Mouse (Mus musculus): ENCODE results near the gene Dolk. TPM values are rescaled to one million over a fixed set of nuclear protein-coding genes. Genes with fewer than 3 reads are reported as not detected.

Gene Dolk
- polyA plus RNA-seq, 1 experiment: 22.1 TPM

- Histone ChIP-seq H3K4me3 (ENCODE audit: control insufficient read depth, insufficient read depth, low read length) (no peak overlapping the region), H3K36me3 (ENCODE audit: control insufficient read depth, insufficient read depth, low read length) (peaks cover 36% of the 10 kb centered on the region), H3K4me1 (replicated peaks; ENCODE audit: control insufficient read depth, insufficient read depth, low read length) (peaks cover 59% of the 10 kb centered on the region), H3K27ac (ENCODE audit: control insufficient read depth, insufficient read depth, low read length) (no peak overlapping the region), H3K27me3 (ENCODE audit: control insufficient read depth, insufficient read depth, low read length) (no peaks in the 10 kb centered on the region)
- 97% methylated on average over 42 of the region's 42 CpGs for WGBS
- DNase-seq: no peak
- TF ChIP-seq CTCF (IDR thresholded peaks at IDR 0.05; ENCODE audit: borderline replicate concordance, control insufficient read depth, extremely low read depth, insufficient read depth, low read length, poor library complexity): no peak
- TF ChIP-seq POLR2A (IDR thresholded peaks at IDR 0.05; ENCODE audit: control insufficient read depth, extremely low read depth, insufficient read depth, low read length, poor library complexity): no peak
Measured at GRCm38 (mm10) chr2:30255631-30256395, 30.3 kb downstream of the Dolk start.

GRCm38 (mm10) chr2:30253809-30254208, 32.3 kb downstream of the Dolk start:
- WGBS: 11% methylated on average over 5 of the region's 5 CpGs
- Histone ChIP-seq H3K4me1 (replicated peaks; ENCODE audit: control insufficient read depth, insufficient read depth, low read length) (peaks cover 59% of the 10 kb centered on the region), H3K36me3 (ENCODE audit: control insufficient read depth, insufficient read depth, low read length) (peaks cover 26% of the 10 kb centered on the region), H3K27me3 (ENCODE audit: control insufficient read depth, insufficient read depth, low read length) (no peaks in the 10 kb centered on the region), H3K27ac (ENCODE audit: control insufficient read depth, insufficient read depth, low read length) (peak overlapping the region; percentile 53; the same call in 1 of the 2 replicates), H3K4me3 (ENCODE audit: control insufficient read depth, insufficient read depth, low read length) (no peak overlapping the region)
- no peak for TF ChIP-seq CTCF (IDR thresholded peaks at IDR 0.05; ENCODE audit: borderline replicate concordance, control insufficient read depth, extremely low read depth, insufficient read depth, low read length, poor library complexity)
- no peak for TF ChIP-seq POLR2A (IDR thresholded peaks at IDR 0.05; ENCODE audit: control insufficient read depth, extremely low read depth, insufficient read depth, low read length, poor library complexity)
- peak; percentile 19 for DNase-seq

GRCm38 (mm10) chr2:30252521-30252920, 33.6 kb downstream of the Dolk start:
- H3K4me3 ChIP-seq (ENCODE audit: control insufficient read depth, insufficient read depth, low read length): no peak overlapping the region
- H3K27ac ChIP-seq (ENCODE audit: control insufficient read depth, insufficient read depth, low read length): peak overlapping the region; percentile 53
- WGBS: 38% methylated on average over 3 of the region's 3 CpGs
- peaks cover 26% of the 10 kb centered on the region for H3K36me3 ChIP-seq (ENCODE audit: control insufficient read depth, insufficient read depth, low read length)
- H3K4me1 ChIP-seq (replicated peaks; ENCODE audit: control insufficient read depth, insufficient read depth, low read length): peaks cover 50% of the 10 kb centered on the region
- TF ChIP-seq CTCF (IDR thresholded peaks at IDR 0.05; ENCODE audit: borderline replicate concordance, control insufficient read depth, extremely low read depth, insufficient read depth, low read length, poor library complexity) (no peak), POLR2A (IDR thresholded peaks at IDR 0.05; ENCODE audit: control insufficient read depth, extremely low read depth, insufficient read depth, low read length, poor library complexity) (no peak)
- no peak for DNase-seq
- no peaks in the 10 kb centered on the region for H3K27me3 ChIP-seq (ENCODE audit: control insufficient read depth, insufficient read depth, low read length)

- no peaks in the 10 kb centered on the region for H3K27me3 ChIP-seq (ENCODE audit: control insufficient read depth, insufficient read depth, low read length)
- H3K27ac ChIP-seq (ENCODE audit: control insufficient read depth, insufficient read depth, low read length): peak overlapping the region; percentile 83
- WGBS: 34% methylated on average over 5 of the region's 5 CpGs
- H3K4me1 ChIP-seq (replicated peaks; ENCODE audit: control insufficient read depth, insufficient read depth, low read length): peaks cover 42% of the 10 kb centered on the region
- TF ChIP-seq POLR2A (IDR thresholded peaks at IDR 0.05; ENCODE audit: control insufficient read depth, extremely low read depth, insufficient read depth, low read length, poor library complexity) (0 out of 2 replicates have a peak, but pooled peaks have one; percentile 45), CTCF (IDR thresholded peaks at IDR 0.05; ENCODE audit: borderline replicate concordance, control insufficient read depth, extremely low read depth, insufficient read depth, low read length, poor library complexity) (peak; percentile 14; the same call in 1 of the 2 replicates)
- peak; percentile 85 for DNase-seq
- H3K36me3 ChIP-seq (ENCODE audit: control insufficient read depth, insufficient read depth, low read length): peaks cover 17% of the 10 kb centered on the region
- H3K4me3 ChIP-seq (ENCODE audit: control insufficient read depth, insufficient read depth, low read length): no peak overlapping the region
Measured at GRCm38 (mm10) chr2:30251417-30252104, 34.6 kb downstream of the Dolk start.

- H3K36me3 ChIP-seq (ENCODE audit: control insufficient read depth, insufficient read depth, low read length): peaks cover 6% of the 10 kb centered on the region
- peak overlapping the region; percentile 19; the same call in 1 of the 2 replicates for H3K27ac ChIP-seq (ENCODE audit: control insufficient read depth, insufficient read depth, low read length)
Measured at GRCm38 (mm10) chr2:30250166-30251128, 35.7 kb downstream of the Dolk start.

More at GRCm38 (mm10) chr2:30250166-30251128, 35.7 kb downstream of the Dolk start:
- no peak for DNase-seq
- Histone ChIP-seq H3K27me3 (ENCODE audit: control insufficient read depth, insufficient read depth, low read length) (no peaks in the 10 kb centered on the region), H3K4me3 (ENCODE audit: control insufficient read depth, insufficient read depth, low read length) (no peak overlapping the region), H3K4me1 (replicated peaks; ENCODE audit: control insufficient read depth, insufficient read depth, low read length) (peaks cover 48% of the 10 kb centered on the region)
- TF ChIP-seq POLR2A (IDR thresholded peaks at IDR 0.05; ENCODE audit: control insufficient read depth, extremely low read depth, insufficient read depth, low read length, poor library complexity): no peak
- TF ChIP-seq CTCF (IDR thresholded peaks at IDR 0.05; ENCODE audit: borderline replicate concordance, control insufficient read depth, extremely low read depth, insufficient read depth, low read length, poor library complexity): no peak
- WGBS: 93% methylated on average over 10 of the region's 10 CpGs
